Mouse (Mus musculus): ENCODE results near the gene Cxcr4. TPM values are rescaled to one million over a fixed set of nuclear protein-coding genes. Genes with fewer than 3 reads are reported as not detected.
A peak's percentile ranks its signal among the peaks of the same experiment; 100 is the strongest.

Gene Cxcr4
- polyA plus RNA-seq, 1 experiment from 2014 or later: 5.6 TPM

GRCm38 (mm10) chr1:128602688-128603385 lies 10.7 kb upstream of the Cxcr4 start:
- no peak overlapping the region for H3K27ac ChIP-seq (ENCODE audit: low read depth)
- H3K4me1 ChIP-seq (replicated peaks; ENCODE audit: control insufficient read depth, insufficient read depth, low read length): 0 out of 2 replicates have a peak, but pooled peaks cover 3% of the 10 kb centered on the region
- H3K36me3 ChIP-seq (ENCODE audit: control insufficient read depth, insufficient read depth, low read length): no peaks in the 10 kb centered on the region
- no peak overlapping the region for H3K4me2 ChIP-seq (ENCODE audit: low read length)
- no peaks in the 10 kb centered on the region for H3K27me3 ChIP-seq (replicated peaks; ENCODE audit: control insufficient read depth, insufficient read depth, low read length)
- no peak for DNase-seq (ENCODE audit: low spot score)
- WGBS: 76% methylated on average over 8 of the region's 8 CpGs
- H3K4me3 ChIP-seq (ENCODE audit: low read depth, low read length): no peak overlapping the region
- H3K9ac ChIP-seq (ENCODE audit: low read length): no peak overlapping the region
- no peak for ATAC-seq (replicated peaks; ENCODE audit: low FRiP score, low TSS enrichment, low read depth)
- H3K9me3 ChIP-seq (ENCODE audit: control insufficient read depth, low read length): no peaks in the 10 kb centered on the region

GRCm38 (mm10) chr1:128602018-128602687 lies 10.1 kb upstream of the Cxcr4 start:
- Histone ChIP-seq H3K4me2 (ENCODE audit: low read length) (no peak overlapping the region), H3K4me3 (ENCODE audit: low read depth, low read length) (no peak overlapping the region), H3K9ac (ENCODE audit: low read length) (no peak overlapping the region), H3K36me3 (ENCODE audit: control insufficient read depth, insufficient read depth, low read length) (no peaks in the 10 kb centered on the region), H3K4me1 (replicated peaks; ENCODE audit: control insufficient read depth, insufficient read depth, low read length) (0 out of 2 replicates have a peak, but pooled peaks cover 5% of the 10 kb centered on the region), H3K9me3 (ENCODE audit: control insufficient read depth, low read length) (no peaks in the 10 kb centered on the region), H3K27ac (ENCODE audit: low read depth) (no peak overlapping the region), H3K27me3 (replicated peaks; ENCODE audit: control insufficient read depth, insufficient read depth, low read length) (no peaks in the 10 kb centered on the region)
- WGBS: 37% methylated on average over 5 of the region's 5 CpGs
- ATAC-seq (replicated peaks; ENCODE audit: low FRiP score, low TSS enrichment, low read depth) (peak; percentile 77), DNase-seq (ENCODE audit: low spot score) (no peak)

- ATAC-seq (replicated peaks; ENCODE audit: low FRiP score, low TSS enrichment, low read depth) (no peak), DNase-seq (ENCODE audit: low spot score) (no peak)
- Histone ChIP-seq H3K27me3 (replicated peaks; ENCODE audit: control insufficient read depth, insufficient read depth, low read length) (no peaks in the 10 kb centered on the region), H3K27ac (ENCODE audit: low read depth) (no peak overlapping the region), H3K9ac (ENCODE audit: low read length) (no peak overlapping the region), H3K9me3 (ENCODE audit: control insufficient read depth, low read length) (no peaks in the 10 kb centered on the region), H3K4me1 (replicated peaks; ENCODE audit: control insufficient read depth, insufficient read depth, low read length) (0 out of 2 replicates have a peak, but pooled peaks cover 6% of the 10 kb centered on the region), H3K4me2 (ENCODE audit: low read length) (no peak overlapping the region), H3K36me3 (ENCODE audit: control insufficient read depth, insufficient read depth, low read length) (no peaks in the 10 kb centered on the region), H3K4me3 (ENCODE audit: low read depth, low read length) (no peak overlapping the region)
- 81% methylated on average over 5 of the region's 5 CpGs for WGBS
Measured at GRCm38 (mm10) chr1:128601307-128601706, 9.2 kb upstream of the Cxcr4 start.

- 87% methylated on average over 2 of the region's 2 CpGs for WGBS
- no peak for DNase-seq (ENCODE audit: low spot score)
Measured at GRCm38 (mm10) chr1:128600549-128600948, 8.5 kb upstream of the Cxcr4 start.

GRCm38 (mm10) chr1:128597209-128597782 lies 5.2 kb upstream of the Cxcr4 start:
- no peak for DNase-seq (ENCODE audit: low spot score)
- H3K27me3 ChIP-seq (replicated peaks; ENCODE audit: control insufficient read depth, insufficient read depth, low read length): no peaks in the 10 kb centered on the region
- ATAC-seq (replicated peaks; ENCODE audit: low FRiP score, low TSS enrichment, low read depth): no peak
- 56% methylated on average over 15 of the region's 15 CpGs for WGBS
- H3K4me1 ChIP-seq (replicated peaks; ENCODE audit: control insufficient read depth, insufficient read depth, low read length): peaks cover 25% of the 10 kb centered on the region
- no peak overlapping the region for H3K27ac ChIP-seq (ENCODE audit: low read depth)
- H3K9ac ChIP-seq (ENCODE audit: low read length): no peak overlapping the region
- H3K4me3 ChIP-seq (ENCODE audit: low read depth, low read length): no peak overlapping the region
- no peaks in the 10 kb centered on the region for H3K36me3 ChIP-seq (ENCODE audit: control insufficient read depth, insufficient read depth, low read length)
- no peak overlapping the region for H3K4me2 ChIP-seq (ENCODE audit: low read length)
- H3K9me3 ChIP-seq (ENCODE audit: control insufficient read depth, low read length): no peaks in the 10 kb centered on the region

More at GRCm38 (mm10) chr1:128600549-128600948, 8.5 kb upstream of the Cxcr4 start:
- no peak overlapping the region for H3K4me3 ChIP-seq (ENCODE audit: low read depth, low read length)
- H3K9ac ChIP-seq (ENCODE audit: low read length): no peak overlapping the region
- peaks cover 12% of the 10 kb centered on the region; the same call in 1 of the 2 replicates for H3K4me1 ChIP-seq (replicated peaks; ENCODE audit: control insufficient read depth, insufficient read depth, low read length)
- no peak overlapping the region for H3K27ac ChIP-seq (ENCODE audit: low read depth)
- H3K9me3 ChIP-seq (ENCODE audit: control insufficient read depth, low read length): no peaks in the 10 kb centered on the region
- no peaks in the 10 kb centered on the region for H3K36me3 ChIP-seq (ENCODE audit: control insufficient read depth, insufficient read depth, low read length)
- no peaks in the 10 kb centered on the region for H3K27me3 ChIP-seq (replicated peaks; ENCODE audit: control insufficient read depth, insufficient read depth, low read length)
- no peak overlapping the region for H3K4me2 ChIP-seq (ENCODE audit: low read length)
- ATAC-seq (replicated peaks; ENCODE audit: low FRiP score, low TSS enrichment, low read depth): no peak

GRCm38 (mm10) chr1:128595528-128595927 lies 3.4 kb upstream of the Cxcr4 start:
- Histone ChIP-seq H3K27me3 (replicated peaks; ENCODE audit: control insufficient read depth, insufficient read depth, low read length) (0 out of 2 replicates have a peak, but pooled peaks cover 3% of the 10 kb centered on the region), H3K9ac (ENCODE audit: low read length) (no peak overlapping the region), H3K27ac (ENCODE audit: low read depth) (no peak overlapping the region), H3K9me3 (ENCODE audit: control insufficient read depth, low read length) (no peaks in the 10 kb centered on the region), H3K4me1 (replicated peaks; ENCODE audit: control insufficient read depth, insufficient read depth, low read length) (peaks cover 22% of the 10 kb centered on the region), H3K4me3 (ENCODE audit: low read depth, low read length) (no peak overlapping the region), H3K4me2 (ENCODE audit: low read length) (no peak overlapping the region), H3K36me3 (ENCODE audit: control insufficient read depth, insufficient read depth, low read length) (no peaks in the 10 kb centered on the region)
- DNase-seq (ENCODE audit: low spot score) (no peak), ATAC-seq (replicated peaks; ENCODE audit: low FRiP score, low TSS enrichment, low read depth) (no peak)
- 20% methylated on average over 6 of the region's 6 CpGs for WGBS

- Histone ChIP-seq H3K4me1 (replicated peaks; ENCODE audit: control insufficient read depth, insufficient read depth, low read length) (peaks cover 22% of the 10 kb centered on the region), H3K27ac (ENCODE audit: low read depth) (no peak overlapping the region)
Measured at GRCm38 (mm10) chr1:128595105-128595420, 3.0 kb upstream of the Cxcr4 start.

GRCm38 (mm10) chr1:128594353-128595104 lies 2.4 kb upstream of the Cxcr4 start:
- no peak for DNase-seq (ENCODE audit: low spot score)
- 40% methylated on average over 12 of the region's 12 CpGs for WGBS
- no peaks in the 10 kb centered on the region for H3K36me3 ChIP-seq (ENCODE audit: control insufficient read depth, insufficient read depth, low read length)
- no peak overlapping the region for H3K9ac ChIP-seq (ENCODE audit: low read length)
- no peaks in the 10 kb centered on the region for H3K9me3 ChIP-seq (ENCODE audit: control insufficient read depth, low read length)
- H3K4me1 ChIP-seq (replicated peaks; ENCODE audit: control insufficient read depth, insufficient read depth, low read length): peaks cover 22% of the 10 kb centered on the region
- no peak overlapping the region for H3K4me2 ChIP-seq (ENCODE audit: low read length)
- H3K4me3 ChIP-seq (ENCODE audit: low read depth, low read length): no peak overlapping the region
- no peak overlapping the region for H3K27ac ChIP-seq (ENCODE audit: low read depth)
- no peak for ATAC-seq (replicated peaks; ENCODE audit: low FRiP score, low TSS enrichment, low read depth)
- 0 out of 2 replicates have a peak, but pooled peaks cover 5% of the 10 kb centered on the region for H3K27me3 ChIP-seq (replicated peaks; ENCODE audit: control insufficient read depth, insufficient read depth, low read length)

More at GRCm38 (mm10) chr1:128595105-128595420, 3.0 kb upstream of the Cxcr4 start:
- WGBS: 28% methylated on average over 3 of the region's 3 CpGs
- Histone ChIP-seq H3K27me3 (replicated peaks; ENCODE audit: control insufficient read depth, insufficient read depth, low read length) (0 out of 2 replicates have a peak, but pooled peaks cover 3% of the 10 kb centered on the region), H3K4me2 (ENCODE audit: low read length) (no peak overlapping the region), H3K36me3 (ENCODE audit: control insufficient read depth, insufficient read depth, low read length) (no peaks in the 10 kb centered on the region), H3K4me3 (ENCODE audit: low read depth, low read length) (no peak overlapping the region), H3K9me3 (ENCODE audit: control insufficient read depth, low read length) (no peaks in the 10 kb centered on the region), H3K9ac (ENCODE audit: low read length) (no peak overlapping the region)
- ATAC-seq (replicated peaks; ENCODE audit: low FRiP score, low TSS enrichment, low read depth) (no peak), DNase-seq (ENCODE audit: low spot score) (no peak)
